Mouse (Mus musculus) thymus, adult 2 months (tissue): ENCODE results near the gene Vgll4.

Source experiments
- CTCF ChIP-seq: fragments of 200-500 bp; IDR thresholded peaks from 2 replicates; pipeline ENCODE4 v1.5.1; 2012; ENCODE audit warnings: mild to moderate bottlenecking, control low read depth, low read length, moderate library complexity, borderline replicate concordance; ENCODE audit not compliant: control insufficient read depth, poor library complexity, insufficient read depth; ENCODE audit errors: extremely low read depth
- POLR2A ChIP-seq: fragments of 200-500 bp; IDR thresholded peaks from 2 replicates; pipeline ENCODE4 v1.6.1; 2012; ENCODE audit warnings: mild to moderate bottlenecking, low read length, control low read depth, moderate library complexity; ENCODE audit not compliant: control insufficient read depth, poor library complexity, insufficient read depth; ENCODE audit errors: extremely low read depth

- TF ChIP-seq POLR2A (no peak), CTCF (no peak)
Observed at GRCm38 (mm10) chr6:114993659-114994058, 23.9 kb upstream of the Vgll4 start.
